Mouse (Mus musculus) c-Kit-positive CD71-positive TER-119-positive erythroid progenitor cells, embryonic 14.5 days (primary cell): ENCODE measurements at regions not wholly inside any gene's neighbourhood (a gene's known extent, or its start where the extent isn't known, plus 50 kb on each side); places are given as distances from the start of the nearest gene placed in this dataset.
"Not testable (repeated sequence)": the region's sequence is repeated elsewhere in the genome, so short reads cannot be mapped to it uniquely, and the experiment has no call there.

ENCODE experiments used
- DNase-seq: peaks from one replicate; pipeline ENCODE4 v3.0.0-alpha.2; 2013; ENCODE audit warnings: low spot score

GRCm38 (mm10) chr17:17293932-17294534 is 80.1 kb upstream of the Riok2 start:
- peak; percentile 77 for DNase-seq

- not testable (repeated sequence) for DNase-seq
These were observed 79.1 kb upstream of the Riok2 start for GRCm38 (mm10) chr17:17295037-17295436.

GRCm38 (mm10) chr17:17303496-17303895 is 70.6 kb upstream of the Riok2 start:
- DNase-seq = not testable (repeated sequence)
